8 mouse cellular contexts compared by ENCODE assay signal in genomic region chr11:102819021-102819782, GRCm38 (mm10). TPM values are rescaled to one million over a fixed set of nuclear protein-coding genes. Genes with fewer than 3 reads are reported as not detected.
DNase-seq lines count a peak whose midpoint lies in the region; ATAC-seq and TF ChIP-seq lines count a peak whose summit lies in the region.

Gene Gjc1, minus strand, starts transcription at chr11:102819700.

- no peaks in the 10 kb centered on the region for H3K9me3 ChIP-seq in embryonic facial prominence, embryonic 10.5 days
- no peaks in the 10 kb centered on the region for H3K9me3 ChIP-seq in liver, embryonic 16.5 days (replicated peaks; ENCODE audit: control insufficient read depth, low read length)

- H3K4me2 ChIP-seq in liver, embryonic 16.5 days (ENCODE audit: low read depth, low read length) = peak within 1 kb of the TSS; percentile 74

- peak within 1 kb of the TSS; percentile 21; the same call in 1 of the 2 replicates for H3K9ac ChIP-seq in liver, embryonic 16.5 days (ENCODE audit: low read depth, low read length)

- TF ChIP-seq CTCF in kidney, adult 2 months (conservative IDR thresholded peaks at IDR 0.05; ENCODE audit: insufficient read depth, insufficient read length, low read depth, low read length) = no peak

- WGBS in embryonic facial prominence, embryonic 10.5 days = under 1% methylated on average over 89 of the region's 97 CpGs
- under 1% methylated on average over 94 of the region's 97 CpGs for WGBS in kidney, adult 2 months
- WGBS in liver, embryonic 16.5 days (ENCODE audit: insufficient replicate concordance) = under 1% methylated on average over 79 of the region's 97 CpGs

- no peaks in the 10 kb centered on the region for H3K36me3 ChIP-seq in embryonic facial prominence, embryonic 10.5 days (replicated peaks)
- H3K36me3 ChIP-seq in kidney, adult 2 months (ENCODE audit: control insufficient read depth, insufficient read depth, low read length) = no peaks in the 10 kb centered on the region
- H3K36me3 ChIP-seq in liver, embryonic 16.5 days (ENCODE audit: control insufficient read depth, insufficient read depth) = no peaks in the 10 kb centered on the region

- TF ChIP-seq POLR2A in kidney, adult 2 months (IDR thresholded peaks at IDR 0.05; ENCODE audit: low read depth, low read length) = no peak

- peak within 1 kb of the TSS; percentile 94 for H3K4me3 ChIP-seq in embryonic facial prominence, embryonic 10.5 days
- peak within 1 kb of the TSS; percentile 73 for H3K4me3 ChIP-seq in kidney, adult 2 months (ENCODE audit: insufficient read depth, low read depth, low read length)
- peak within 1 kb of the TSS; percentile 56 for H3K4me3 ChIP-seq in liver, embryonic 16.5 days (ENCODE audit: low read depth, low read length)

- 0 out of 2 replicates have a peak, but pooled peaks cover 6% of the 10 kb centered on the region for H3K27me3 ChIP-seq in embryonic facial prominence, embryonic 10.5 days (replicated peaks; ENCODE audit: low read depth, poor library complexity, severe bottlenecking)
- H3K27me3 ChIP-seq in kidney, adult 2 months (replicated peaks; ENCODE audit: control insufficient read depth, insufficient read depth, low read length) = peaks cover 15% of the 10 kb centered on the region
- H3K27me3 ChIP-seq in liver, embryonic 16.5 days (ENCODE audit: control insufficient read depth, insufficient read depth, low read depth, low read length) = peaks cover 62% of the 10 kb centered on the region

- peaks cover 41% of the 10 kb centered on the region for H3K4me1 ChIP-seq in embryonic facial prominence, embryonic 10.5 days
- H3K4me1 ChIP-seq in kidney, adult 2 months (ENCODE audit: control insufficient read depth, insufficient read depth, low read length) = peaks cover 2% of the 10 kb centered on the region; the same call in 1 of the 2 replicates
- H3K4me1 ChIP-seq in liver, embryonic 16.5 days (ENCODE audit: control insufficient read depth, low read depth, low read length) = peaks cover 3% of the 10 kb centered on the region; the same call in 1 of the 2 replicates

- no peak for ATAC-seq in liver, embryonic 16.5 days (ENCODE audit: low read depth)

- DNase-seq in 3T3-L1 (ENCODE audit: low read depth, low spot score) (peak; percentile 83), adipocyte (ENCODE audit: low spot score) (peak; percentile 69)
- DNase-seq in embryonic facial prominence, embryonic 10.5 days (ENCODE audit: low spot score) = peak; percentile 88
- DNase-seq in heart, adult 8-10 months (ENCODE audit: low spot score) = peak; percentile 51
- DNase-seq in kidney, adult 2 months = peak; percentile 56
- DNase-seq in ovary, adult 18-20 months (ENCODE audit: low spot score) = peak; percentile 28
- peak; percentile 74 to 80 for DNase-seq in urinary bladder, postnatal 4 days (ENCODE audit: low spot score in 2 of 2)

- H3K27ac ChIP-seq in embryonic facial prominence, embryonic 10.5 days (replicated peaks) = peak within 1 kb of the TSS; percentile 100
- peak within 1 kb of the TSS; percentile 37 for H3K27ac ChIP-seq in kidney, adult 2 months (ENCODE audit: insufficient read depth, low read depth, low read length)
- no peak within 1 kb of the TSS for H3K27ac ChIP-seq in liver, embryonic 16.5 days (ENCODE audit: low read length)

RNA-seq across cellular contexts. Expression of gene Gjc1, which starts in this region (rescaled TPM):
- 80.7 and 89.6 TPM in 2 replicates for polyA plus RNA-seq in embryonic facial prominence, embryonic 10.5 days (2016; fragmentation: Nextera tagmentation; extraction: Ambion mirVana)
- 10 to 100 TPM; 13.9 to 25.4 (median 20.5) TPM for total RNA-seq in heart, adult 8-10 months (2022)
- 4.9 and 5.1 TPM in 2 replicates for polyA plus RNA-seq in kidney, adult 2 months (2012; rRNA removed)
- polyA plus RNA-seq in liver, embryonic 16.5 days (2015; fragmentation: Nextera tagmentation; extraction: Ambion mirVana) = 0.91 and 1.4 TPM in 2 replicates

Comparison
In these comparisons a context has a peak if more than half of its experiments do, and no peak if none do; other contexts are left out.
1. RNA of gene Gjc1 (polyA plus RNA-seq): 80.7 to 89.6 TPM in embryonic facial prominence, embryonic 10.5 days; 4.9 to 5.1 TPM in kidney, adult 2 months and 0.91 to 1.4 TPM in liver, embryonic 16.5 days; every median in the first group is over 10 times any median in the second.
2. DNase-seq: peak in every context shown above with its lines; median percentile 88 in embryonic facial prominence, embryonic 10.5 days; 83 in 3T3-L1; 77 in urinary bladder, postnatal 4 days; 69 in adipocyte; 56 in kidney, adult 2 months; 51 in heart, adult 8-10 months; 28 in ovary, adult 18-20 months.
3. Peak in every context shown above with its lines, with median percentiles within 50 percentile points of each other: H3K4me3 ChIP-seq.